Mouse (Mus musculus): ENCODE data around the gene Dync1li1. TPM values are rescaled to one million over a fixed set of nuclear protein-coding genes. Genes with fewer than 3 reads are reported as not detected.

The Dync1li1 gene
- polyA plus RNA-seq, 1 experiment from 2014 or later, result 64.3 TPM

- 76% methylated on average over 6 of the region's 6 CpGs for WGBS
- Histone ChIP-seq H3K4me2 (replicated peaks; ENCODE audit: low read depth, low read length) (no peak overlapping the region), H3K27me3 (ENCODE audit: control insufficient read depth, insufficient read depth, low read length) (no peaks in the 10 kb centered on the region), H3K4me1 (ENCODE audit: control insufficient read depth, insufficient read depth, low read length) (no peaks in the 10 kb centered on the region), H3K9ac (replicated peaks; ENCODE audit: low read depth, low read length) (no peak overlapping the region), H3K9me3 (ENCODE audit: control insufficient read depth, low read depth, low read length) (no peaks in the 10 kb centered on the region), H3K27ac (ENCODE audit: low read length) (no peak overlapping the region), H3K4me3 (ENCODE audit: low read depth, low read length) (no peak overlapping the region), H3K36me3 (ENCODE audit: control insufficient read depth, insufficient read depth, low read length) (no peaks in the 10 kb centered on the region)
- ATAC-seq (ENCODE audit: insufficient number of reproducible peaks, insufficient read depth, low FRiP score, low read depth), result no peak
These were observed 10.7 kb downstream of the Dync1li1 start for GRCm38 (mm10) chr9:114699262-114699661.

- Histone ChIP-seq H3K27me3 (ENCODE audit: control insufficient read depth, insufficient read depth, low read length) (no peaks in the 10 kb centered on the region), H3K9ac (replicated peaks; ENCODE audit: low read depth, low read length) (no peak overlapping the region), H3K27ac (ENCODE audit: low read length) (no peak overlapping the region), H3K4me3 (ENCODE audit: low read depth, low read length) (no peak overlapping the region), H3K36me3 (ENCODE audit: control insufficient read depth, insufficient read depth, low read length) (no peaks in the 10 kb centered on the region; the same call in 1 of the 2 replicates), H3K4me2 (replicated peaks; ENCODE audit: low read depth, low read length) (no peak overlapping the region), H3K4me1 (ENCODE audit: control insufficient read depth, insufficient read depth, low read length) (no peaks in the 10 kb centered on the region), H3K9me3 (ENCODE audit: control insufficient read depth, low read depth, low read length) (no peaks in the 10 kb centered on the region)
- ATAC-seq (ENCODE audit: insufficient number of reproducible peaks, insufficient read depth, low FRiP score, low read depth), result no peak
- 91% methylated on average over 16 of the region's 16 CpGs for WGBS
These were observed 11.5 kb downstream of the Dync1li1 start for GRCm38 (mm10) chr9:114699882-114700665.

DNA sequence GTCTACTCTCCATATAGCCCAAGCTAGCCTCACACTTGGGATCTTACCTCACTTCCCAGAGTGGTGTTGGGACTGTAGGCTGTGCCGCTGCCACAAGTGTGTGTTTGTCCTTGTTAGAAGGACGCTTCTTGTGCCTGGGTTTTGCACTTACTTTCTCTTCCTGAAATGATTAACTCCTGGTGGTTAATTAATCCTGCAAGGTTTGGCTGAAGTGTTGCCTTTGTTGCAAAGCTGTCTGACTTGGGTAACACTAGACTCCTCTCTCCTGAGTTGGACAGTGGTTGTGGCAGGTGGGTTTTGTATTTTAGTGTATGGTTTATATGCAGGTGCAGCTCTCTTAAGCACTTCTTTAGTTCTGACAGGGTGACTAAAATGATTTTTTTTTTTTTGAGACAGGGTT lies 12.4 kb downstream of the Dync1li1 start:
- WGBS, result 91% methylated on average over 2 of the region's 2 CpGs
- no peaks in the 10 kb centered on the region for H3K27me3 ChIP-seq (ENCODE audit: control insufficient read depth, insufficient read depth, low read length)
- ATAC-seq (ENCODE audit: insufficient number of reproducible peaks, insufficient read depth, low FRiP score, low read depth), result no peak

DNA sequence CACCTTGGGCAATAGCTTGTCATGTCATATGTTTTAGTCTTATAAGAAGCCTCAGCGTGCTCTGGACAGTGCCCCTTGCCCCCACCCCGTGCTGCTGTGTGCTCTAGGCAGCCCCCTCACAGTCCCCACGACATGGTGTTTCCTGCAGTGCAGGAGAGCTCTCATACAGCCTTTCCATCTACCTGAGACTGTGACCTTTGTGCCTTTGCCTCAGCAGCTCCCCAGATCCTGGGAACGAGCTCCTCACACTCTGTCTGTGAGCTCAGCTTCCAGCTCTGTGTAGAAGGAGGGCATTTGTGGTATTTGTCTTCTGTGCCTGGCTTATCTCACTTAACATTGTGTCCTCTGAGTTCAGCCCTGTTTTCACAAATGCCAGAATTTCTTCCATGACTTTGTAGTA lies 13.3 kb downstream of the Dync1li1 start:
- no peak overlapping the region for H3K4me3 ChIP-seq (ENCODE audit: low read depth, low read length)
- 87% methylated on average over 4 of the region's 4 CpGs for WGBS
- H3K9ac ChIP-seq (replicated peaks; ENCODE audit: low read depth, low read length), result no peak overlapping the region
- H3K36me3 ChIP-seq (ENCODE audit: control insufficient read depth, insufficient read depth, low read length), result peaks cover 11% of the 10 kb centered on the region
- ATAC-seq (ENCODE audit: insufficient number of reproducible peaks, insufficient read depth, low FRiP score, low read depth), result no peak
- no peak overlapping the region for H3K4me2 ChIP-seq (replicated peaks; ENCODE audit: low read depth, low read length)
- no peak overlapping the region for H3K27ac ChIP-seq (ENCODE audit: low read length)
- no peaks in the 10 kb centered on the region for H3K9me3 ChIP-seq (ENCODE audit: control insufficient read depth, low read depth, low read length)
- no peaks in the 10 kb centered on the region for H3K4me1 ChIP-seq (ENCODE audit: control insufficient read depth, insufficient read depth, low read length)
- no peaks in the 10 kb centered on the region for H3K27me3 ChIP-seq (ENCODE audit: control insufficient read depth, insufficient read depth, low read length)

More for the DNA sequence above, 12.4 kb downstream of the Dync1li1 start:
- Histone ChIP-seq H3K4me3 (ENCODE audit: low read depth, low read length) (no peak overlapping the region), H3K9me3 (ENCODE audit: control insufficient read depth, low read depth, low read length) (no peaks in the 10 kb centered on the region), H3K4me2 (replicated peaks; ENCODE audit: low read depth, low read length) (no peak overlapping the region), H3K4me1 (ENCODE audit: control insufficient read depth, insufficient read depth, low read length) (no peaks in the 10 kb centered on the region), H3K27ac (ENCODE audit: low read length) (no peak overlapping the region), H3K36me3 (ENCODE audit: control insufficient read depth, insufficient read depth, low read length) (peaks cover 5% of the 10 kb centered on the region), H3K9ac (replicated peaks; ENCODE audit: low read depth, low read length) (no peak overlapping the region)

- WGBS, result 96% methylated on average over 4 of the region's 4 CpGs
- Histone ChIP-seq H3K4me2 (replicated peaks; ENCODE audit: low read depth, low read length) (no peak overlapping the region), H3K9ac (replicated peaks; ENCODE audit: low read depth, low read length) (no peak overlapping the region), H3K4me3 (ENCODE audit: low read depth, low read length) (no peak overlapping the region), H3K36me3 (ENCODE audit: control insufficient read depth, insufficient read depth, low read length) (peaks cover 22% of the 10 kb centered on the region), H3K27ac (ENCODE audit: low read length) (no peak overlapping the region), H3K9me3 (ENCODE audit: control insufficient read depth, low read depth, low read length) (no peaks in the 10 kb centered on the region), H3K27me3 (ENCODE audit: control insufficient read depth, insufficient read depth, low read length) (no peaks in the 10 kb centered on the region), H3K4me1 (ENCODE audit: control insufficient read depth, insufficient read depth, low read length) (no peaks in the 10 kb centered on the region)
- ATAC-seq (ENCODE audit: insufficient number of reproducible peaks, insufficient read depth, low FRiP score, low read depth), result no peak
These were observed 19.2 kb downstream of the Dync1li1 start for GRCm38 (mm10) chr9:114707805-114708204.

GRCm38 (mm10) chr9:114710345-114710744 lies 21.8 kb downstream of the Dync1li1 start:
- H3K9me3 ChIP-seq (ENCODE audit: control insufficient read depth, low read depth, low read length), result no peaks in the 10 kb centered on the region
- H3K4me2 ChIP-seq (replicated peaks; ENCODE audit: low read depth, low read length), result no peak overlapping the region
- peaks cover 41% of the 10 kb centered on the region for H3K36me3 ChIP-seq (ENCODE audit: control insufficient read depth, insufficient read depth, low read length)
- no peaks in the 10 kb centered on the region for H3K27me3 ChIP-seq (ENCODE audit: control insufficient read depth, insufficient read depth, low read length)
- ATAC-seq (ENCODE audit: insufficient number of reproducible peaks, insufficient read depth, low FRiP score, low read depth), result no peak
- no peaks in the 10 kb centered on the region for H3K4me1 ChIP-seq (ENCODE audit: control insufficient read depth, insufficient read depth, low read length)
- H3K9ac ChIP-seq (replicated peaks; ENCODE audit: low read depth, low read length), result no peak overlapping the region
- H3K27ac ChIP-seq (ENCODE audit: low read length), result no peak overlapping the region
- H3K4me3 ChIP-seq (ENCODE audit: low read depth, low read length), result no peak overlapping the region
- WGBS, result 82% methylated on average over 7 of the region's 7 CpGs

DNA sequence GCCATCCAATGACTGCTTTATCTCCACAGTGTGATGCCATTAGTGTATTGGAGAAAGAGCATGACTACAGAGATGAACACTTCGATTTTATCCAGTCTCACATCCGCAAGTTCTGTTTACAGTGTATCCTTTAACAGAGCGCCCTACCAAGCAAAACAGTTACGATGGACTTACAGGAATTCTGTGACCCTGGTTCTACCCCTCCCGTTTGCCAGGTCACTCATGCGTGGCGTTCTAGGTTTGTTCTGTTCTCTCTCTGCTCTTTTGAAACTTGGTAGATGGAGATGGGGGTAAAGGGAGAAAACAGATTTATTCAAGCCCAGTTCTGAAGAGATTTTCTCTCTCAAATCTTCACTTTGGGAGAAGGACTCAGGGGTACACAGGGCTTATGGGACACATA lies 24.9 kb downstream of the Dync1li1 start:
- Histone ChIP-seq H3K4me1 (ENCODE audit: control insufficient read depth, insufficient read depth, low read length) (no peaks in the 10 kb centered on the region), H3K9me3 (ENCODE audit: control insufficient read depth, low read depth, low read length) (no peaks in the 10 kb centered on the region), H3K36me3 (ENCODE audit: control insufficient read depth, insufficient read depth, low read length) (peaks cover 44% of the 10 kb centered on the region), H3K4me3 (ENCODE audit: low read depth, low read length) (no peak overlapping the region), H3K27me3 (ENCODE audit: control insufficient read depth, insufficient read depth, low read length) (no peaks in the 10 kb centered on the region), H3K4me2 (replicated peaks; ENCODE audit: low read depth, low read length) (no peak overlapping the region), H3K27ac (ENCODE audit: low read length) (no peak overlapping the region), H3K9ac (replicated peaks; ENCODE audit: low read depth, low read length) (no peak overlapping the region)
- ATAC-seq (ENCODE audit: insufficient number of reproducible peaks, insufficient read depth, low FRiP score, low read depth), result no peak
- 90% methylated on average over 7 of the region's 7 CpGs for WGBS

DNA sequence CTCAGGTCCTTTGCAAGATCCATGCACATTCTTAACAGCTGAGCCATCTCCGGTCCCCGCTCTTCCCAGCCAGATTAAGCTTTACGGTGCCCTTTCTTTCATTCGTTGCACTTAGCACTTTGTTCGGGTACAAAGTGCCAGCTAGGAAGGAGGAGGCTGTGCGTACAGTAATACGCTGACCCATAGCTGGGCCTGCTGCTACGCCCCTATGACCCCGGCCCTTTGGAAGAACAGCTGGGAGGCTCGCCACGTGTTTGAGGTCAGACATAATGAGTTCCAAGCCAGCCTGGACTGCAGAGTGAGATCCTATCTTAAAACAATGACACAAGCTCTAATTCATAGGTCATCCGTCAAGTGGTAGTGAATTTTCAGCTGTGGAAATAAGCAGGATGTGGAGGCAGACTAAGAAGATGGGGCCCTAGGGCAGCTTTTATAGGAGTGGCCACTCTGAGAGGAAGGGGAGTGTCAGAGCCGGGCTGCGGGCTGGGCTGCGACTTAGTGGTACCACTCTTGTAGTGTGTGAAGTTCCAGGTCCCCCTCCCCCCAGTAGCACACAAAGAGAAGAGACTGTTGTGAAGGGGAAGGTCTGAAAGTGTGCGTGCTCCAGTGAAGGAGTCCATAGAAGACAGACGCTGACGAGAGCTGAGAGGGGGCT lies 28.2 kb downstream of the Dync1li1 start:
- no peaks in the 10 kb centered on the region for H3K27me3 ChIP-seq (ENCODE audit: control insufficient read depth, insufficient read depth, low read length)
- H3K36me3 ChIP-seq (ENCODE audit: control insufficient read depth, insufficient read depth, low read length), result peaks cover 55% of the 10 kb centered on the region
- ATAC-seq (ENCODE audit: insufficient number of reproducible peaks, insufficient read depth, low FRiP score, low read depth), result no peak
- no peak overlapping the region for H3K4me3 ChIP-seq (ENCODE audit: low read depth, low read length)
- no peak overlapping the region for H3K4me2 ChIP-seq (replicated peaks; ENCODE audit: low read depth, low read length)
- H3K27ac ChIP-seq (ENCODE audit: low read length), result no peak overlapping the region
- WGBS, result 57% methylated on average over 18 of the region's 18 CpGs
- H3K4me1 ChIP-seq (ENCODE audit: control insufficient read depth, insufficient read depth, low read length), result no peaks in the 10 kb centered on the region
- no peak overlapping the region for H3K9ac ChIP-seq (replicated peaks; ENCODE audit: low read depth, low read length)
- H3K9me3 ChIP-seq (ENCODE audit: control insufficient read depth, low read depth, low read length), result no peaks in the 10 kb centered on the region

Measured in stomach, embryonic 14.5 days (tissue).